Mouse (Mus musculus): ENCODE results near the gene Nlgn1.
"Not testable (repeated sequence)": the region's sequence is repeated elsewhere in the genome, so short reads cannot be mapped to it uniquely, and the experiment has no call there.

Gene Nlgn1

DNA sequence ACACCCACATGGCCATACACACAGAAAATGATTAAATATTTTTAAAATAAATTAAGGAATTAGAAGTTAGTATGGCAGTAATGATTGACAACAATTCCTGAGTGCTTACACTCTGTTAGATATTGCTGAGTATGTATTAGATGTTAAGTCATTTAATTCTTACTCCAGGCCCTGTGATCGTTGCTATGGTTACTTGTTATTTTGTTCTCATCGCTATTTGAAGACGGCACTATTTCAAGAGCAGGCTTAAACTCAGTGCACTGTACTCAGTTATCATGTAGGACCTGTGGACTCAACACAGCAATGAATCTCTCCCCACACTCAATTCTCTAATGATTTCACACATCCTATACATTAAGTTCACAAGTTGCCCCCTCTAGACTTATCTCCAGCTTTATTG is 672.0 kb downstream of the Nlgn1 start:
- no peak for DNase-seq (ENCODE audit: extremely low read depth, insufficient read length, low spot score)

DNA sequence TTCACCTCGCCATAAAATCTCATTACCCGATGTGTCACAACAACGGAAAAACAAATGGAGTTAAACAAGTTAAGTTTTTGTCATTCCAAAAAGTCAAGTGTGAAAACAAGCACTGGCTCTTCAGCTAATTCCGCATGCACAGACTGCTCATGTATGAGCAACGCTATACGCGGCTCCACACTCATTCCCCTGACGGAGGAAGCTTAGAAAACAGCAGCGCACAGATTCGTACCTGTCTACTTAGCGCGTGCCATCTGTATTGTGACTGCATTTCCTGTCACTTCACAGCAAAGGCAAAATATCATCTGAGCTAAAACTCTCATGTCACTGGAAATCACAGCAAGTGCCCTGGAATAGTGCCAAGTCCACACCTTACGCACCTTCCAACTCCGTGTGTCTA is 674.3 kb downstream of the Nlgn1 start:
- DNase-seq (ENCODE audit: extremely low read depth, insufficient read length, low spot score) = no peak

DNA sequence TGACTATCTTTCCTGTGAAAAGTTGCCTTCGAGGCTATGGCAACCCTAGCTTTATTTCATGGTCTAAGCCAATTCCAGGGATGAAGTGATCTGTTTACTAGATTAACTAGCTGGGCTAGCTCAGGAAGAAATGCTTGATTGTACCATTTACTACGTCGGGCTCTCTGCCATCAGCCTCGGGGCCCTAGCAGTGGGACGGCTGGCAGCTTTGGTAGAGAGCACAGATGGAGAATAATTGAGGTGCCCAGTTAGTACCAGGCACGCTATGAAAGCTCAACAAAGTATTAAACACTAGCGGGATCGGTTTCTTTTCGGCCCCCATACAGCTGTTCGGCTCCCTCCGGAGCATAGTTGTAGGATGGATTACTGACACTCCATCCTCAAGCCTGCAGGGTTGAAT is 675.2 kb downstream of the Nlgn1 start:
- DNase-seq (ENCODE audit: extremely low read depth, insufficient read length, low spot score) = no peak

DNA sequence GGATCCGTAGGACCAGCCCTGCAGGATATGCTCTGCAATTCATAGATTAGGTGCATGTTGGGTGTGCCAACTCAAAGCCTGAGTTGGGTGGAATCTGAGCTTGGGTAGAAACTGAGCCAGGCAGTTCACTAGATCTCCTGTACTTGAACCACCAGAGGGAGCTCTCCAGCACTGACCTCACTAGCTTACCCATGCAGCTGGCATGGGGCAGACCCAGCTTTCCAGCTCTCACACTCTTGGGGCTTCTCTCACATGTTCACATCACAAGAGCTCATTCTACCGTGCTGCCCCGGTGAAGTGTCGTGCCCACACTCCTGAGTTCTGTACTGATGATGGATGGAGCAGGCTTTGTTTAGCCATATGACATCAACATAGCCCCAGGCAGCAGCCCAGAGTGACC is 679.2 kb downstream of the Nlgn1 start:
- no peak for DNase-seq (ENCODE audit: extremely low read depth, insufficient read length, low spot score)

DNA sequence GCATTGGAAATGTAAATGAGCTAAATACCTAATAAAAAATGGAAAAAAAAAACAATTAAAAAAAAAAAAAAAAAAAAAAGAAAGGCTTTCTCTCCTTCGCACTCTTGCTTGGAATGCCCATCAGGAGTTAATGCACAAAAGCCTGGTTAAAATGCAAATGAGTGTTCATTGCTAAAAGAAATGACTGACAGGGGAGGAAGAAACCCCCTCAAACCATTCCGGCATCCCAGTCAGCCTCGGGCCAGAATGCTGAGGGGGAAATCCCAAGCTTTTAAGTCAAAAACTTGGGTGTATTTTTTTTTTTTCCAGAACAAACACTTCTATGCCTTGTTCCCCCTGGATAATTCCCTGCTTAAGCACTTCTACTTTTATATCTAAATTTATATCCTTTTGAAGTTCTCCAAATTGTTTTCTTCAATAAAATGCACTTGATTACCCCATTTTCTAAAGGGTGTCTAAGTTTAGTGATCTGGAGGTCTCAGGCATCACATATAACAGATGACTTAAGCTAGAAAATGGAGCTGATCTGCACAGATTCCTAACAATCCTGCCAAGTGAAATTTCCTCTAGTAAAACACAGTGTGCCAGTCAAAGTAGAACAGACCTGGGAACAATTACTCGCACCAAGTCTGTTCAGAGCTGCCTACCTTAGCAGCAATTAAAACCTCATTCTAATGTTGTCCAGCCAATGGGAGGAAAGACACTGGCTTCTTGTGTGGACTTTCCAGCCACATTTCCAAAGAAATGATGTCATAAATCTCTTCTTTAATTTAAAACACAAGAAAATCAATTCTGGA is 686.2 kb downstream of the Nlgn1 start:
- DNase-seq (ENCODE audit: extremely low read depth, insufficient read length, low spot score) = no peak

DNA sequence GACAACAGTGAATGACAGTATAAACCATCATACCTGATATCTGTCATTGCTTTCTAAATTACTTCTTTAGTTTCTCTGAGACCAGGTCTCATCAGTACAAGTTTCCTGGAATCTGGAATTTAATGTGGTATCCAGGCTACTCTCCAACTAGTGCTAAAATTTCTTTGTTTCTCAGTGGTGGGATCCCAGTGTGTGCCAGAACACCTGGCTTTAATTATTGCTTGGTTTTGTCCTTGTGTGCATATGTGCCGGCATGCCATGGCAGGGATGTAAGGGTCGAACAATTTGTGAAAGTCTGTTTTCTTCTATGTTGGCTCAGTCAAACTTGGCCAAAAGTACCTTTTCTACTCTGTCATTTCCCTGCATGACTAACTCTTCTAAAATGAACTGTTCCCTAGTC is 703.1 kb downstream of the Nlgn1 start:
- no peak for DNase-seq (ENCODE audit: extremely low read depth, insufficient read length, low spot score)

DNA sequence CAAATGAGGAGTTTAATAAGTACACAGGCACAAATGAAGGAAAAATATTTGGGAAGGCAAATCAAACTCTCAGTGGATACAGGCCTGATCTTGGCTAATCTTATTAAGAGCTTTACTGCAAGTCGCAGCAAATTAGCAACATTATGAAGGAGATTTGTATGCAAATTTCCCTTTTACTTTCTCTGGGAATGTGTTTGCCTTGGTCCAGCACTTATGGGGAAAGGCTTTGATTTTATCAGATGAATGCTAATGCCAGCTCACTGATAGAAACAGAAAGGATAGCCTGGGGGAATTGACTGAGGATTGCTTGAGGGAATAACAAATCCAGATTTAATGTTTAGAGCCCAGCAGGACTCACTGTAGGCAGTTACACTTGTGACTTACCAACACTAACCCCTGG is 725.7 kb downstream of the Nlgn1 start:
- DNase-seq (ENCODE audit: extremely low read depth, insufficient read length, low spot score) = no peak

DNA sequence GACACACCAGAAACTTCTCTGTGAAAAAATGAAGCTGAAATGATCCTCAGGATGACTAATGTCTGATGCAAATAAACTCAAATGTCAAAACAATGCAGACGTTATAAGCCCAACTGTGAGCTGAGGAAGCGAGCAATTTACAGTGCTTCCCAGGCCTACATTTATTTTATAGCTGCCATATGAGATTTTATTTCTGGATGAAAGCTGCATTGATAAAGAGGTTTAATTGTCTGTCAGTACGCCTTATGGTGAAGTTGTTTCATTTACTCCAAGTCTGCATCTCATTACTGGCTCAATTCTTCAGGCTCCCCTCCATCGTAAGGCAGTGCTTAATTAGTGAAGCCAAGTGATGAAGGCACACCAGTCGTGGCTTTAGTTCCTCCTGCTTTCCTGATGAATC is 734.7 kb downstream of the Nlgn1 start:
- DNase-seq (ENCODE audit: extremely low read depth, insufficient read length, low spot score) = no peak

DNA sequence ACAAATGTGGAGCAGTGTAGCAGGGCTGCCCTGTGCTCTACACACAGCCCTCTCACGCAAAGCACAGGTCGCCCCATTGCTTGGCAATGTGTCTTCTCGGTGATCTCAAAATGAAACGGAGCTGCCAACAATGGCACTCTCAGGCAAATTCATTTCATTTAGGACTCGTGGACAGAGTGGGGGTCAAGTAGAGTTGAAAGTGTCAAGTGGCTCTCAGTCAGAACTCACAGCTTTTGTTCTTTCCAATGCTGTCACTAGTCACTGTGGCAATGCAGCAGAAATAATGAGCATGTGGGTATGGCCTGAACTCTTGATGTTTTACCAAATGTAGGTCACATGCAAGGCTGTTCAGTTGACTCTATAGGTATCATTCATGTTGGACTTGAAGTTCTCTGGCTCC is 756.7 kb downstream of the Nlgn1 start:
- DNase-seq (ENCODE audit: extremely low read depth, insufficient read length, low spot score) = no peak

DNA sequence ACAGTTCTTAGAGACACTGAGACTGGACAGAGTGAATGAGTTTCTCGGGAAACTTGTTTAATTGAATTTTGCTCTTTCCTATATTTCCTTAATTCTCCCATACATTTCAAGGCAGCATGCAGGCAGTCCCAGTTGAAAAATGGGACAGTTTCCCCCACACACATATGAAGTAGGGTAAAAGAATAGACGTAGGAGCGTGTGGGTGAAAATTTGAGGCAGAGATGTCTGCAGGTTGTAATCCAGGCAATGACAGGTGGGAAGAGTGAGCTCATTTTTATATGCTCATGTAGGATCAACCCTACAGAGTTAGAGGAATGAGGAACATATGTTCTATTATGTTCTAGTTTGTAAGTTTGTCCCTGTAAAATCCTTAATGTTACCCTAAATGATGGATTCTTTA is 757.4 kb downstream of the Nlgn1 start:
- DNase-seq (ENCODE audit: extremely low read depth, insufficient read length, low spot score) = no peak

DNA sequence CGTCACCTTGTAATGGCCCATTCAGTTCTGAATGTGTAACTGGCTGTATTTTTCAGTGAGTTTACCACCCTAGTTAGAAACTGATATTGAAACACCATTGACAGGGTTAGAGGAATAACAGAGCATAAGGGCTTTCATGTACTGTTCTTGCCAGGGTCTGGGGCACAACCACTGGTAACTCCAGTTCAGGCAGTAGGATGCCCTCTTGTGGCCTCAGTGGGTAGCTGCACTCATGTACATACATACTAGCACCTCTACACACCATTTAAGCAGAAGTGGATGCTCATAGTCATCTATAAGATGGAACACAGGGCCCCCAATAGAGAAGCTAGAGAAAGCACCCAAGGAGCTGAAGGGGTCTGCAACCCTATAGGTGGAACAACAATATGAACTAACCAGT is 773.7 kb downstream of the Nlgn1 start:
- DNase-seq (ENCODE audit: extremely low read depth, insufficient read length, low spot score) = not testable (repeated sequence)

DNA sequence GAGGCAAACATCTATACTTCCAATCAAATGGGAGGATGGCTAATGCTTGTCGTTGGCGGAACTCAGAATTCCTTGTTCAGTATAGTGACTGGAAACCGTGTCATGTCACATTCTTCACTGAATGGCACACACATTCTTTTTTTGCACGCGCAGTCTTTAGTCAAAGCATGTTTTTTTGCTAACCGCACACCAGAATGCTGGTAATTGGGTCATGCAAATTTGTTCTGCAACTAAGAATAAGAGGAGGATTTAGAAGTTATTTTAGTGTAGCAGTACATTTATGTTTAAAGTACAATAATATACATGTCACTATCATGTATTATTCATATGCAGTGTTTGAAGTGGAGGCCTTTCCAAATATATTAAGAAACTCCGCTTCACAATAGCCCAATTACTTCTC is 783.2 kb downstream of the Nlgn1 start:
- not testable (repeated sequence) for DNase-seq (ENCODE audit: extremely low read depth, insufficient read length, low spot score)

DNA sequence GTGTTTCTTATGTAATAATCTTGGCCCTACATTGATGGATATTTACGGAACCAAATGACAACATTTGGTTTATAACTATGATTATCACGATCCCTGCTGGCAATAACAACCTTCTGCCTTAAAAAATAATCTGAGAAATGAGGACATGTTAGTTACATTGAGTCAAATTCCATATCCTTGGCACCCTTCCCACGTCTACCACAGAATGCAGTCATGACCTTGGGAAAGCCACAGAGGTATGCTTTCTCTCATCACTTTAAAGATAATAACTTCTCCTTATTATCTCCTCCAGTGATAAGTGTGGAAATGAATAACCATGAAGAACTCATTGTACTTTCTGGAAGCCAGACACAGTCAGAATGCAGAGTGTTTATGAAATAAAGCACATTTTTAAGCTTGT is 808.0 kb downstream of the Nlgn1 start:
- not testable (repeated sequence) for DNase-seq (ENCODE audit: extremely low read depth, insufficient read length, low spot score)

DNA sequence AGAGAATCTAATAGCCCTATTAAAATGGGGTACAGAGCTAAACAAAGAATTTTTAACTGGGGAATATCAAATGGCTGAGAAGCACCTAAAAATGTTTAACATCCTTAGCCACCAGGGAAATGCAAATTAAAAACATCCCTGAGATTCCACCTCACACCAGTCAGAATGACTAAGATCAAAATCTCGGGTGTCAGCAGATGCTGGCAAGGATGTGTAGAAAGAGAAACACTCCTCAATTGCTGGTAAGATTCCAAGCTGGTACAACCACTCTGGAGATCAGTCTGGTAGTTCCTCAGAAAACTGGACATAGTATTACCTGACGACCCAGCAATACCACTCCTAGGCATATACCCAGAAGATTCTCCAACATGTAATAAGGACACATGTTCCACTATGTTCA is 869.2 kb downstream of the Nlgn1 start:
- DNase-seq (ENCODE audit: extremely low read depth, insufficient read length, low spot score) = no peak

DNA sequence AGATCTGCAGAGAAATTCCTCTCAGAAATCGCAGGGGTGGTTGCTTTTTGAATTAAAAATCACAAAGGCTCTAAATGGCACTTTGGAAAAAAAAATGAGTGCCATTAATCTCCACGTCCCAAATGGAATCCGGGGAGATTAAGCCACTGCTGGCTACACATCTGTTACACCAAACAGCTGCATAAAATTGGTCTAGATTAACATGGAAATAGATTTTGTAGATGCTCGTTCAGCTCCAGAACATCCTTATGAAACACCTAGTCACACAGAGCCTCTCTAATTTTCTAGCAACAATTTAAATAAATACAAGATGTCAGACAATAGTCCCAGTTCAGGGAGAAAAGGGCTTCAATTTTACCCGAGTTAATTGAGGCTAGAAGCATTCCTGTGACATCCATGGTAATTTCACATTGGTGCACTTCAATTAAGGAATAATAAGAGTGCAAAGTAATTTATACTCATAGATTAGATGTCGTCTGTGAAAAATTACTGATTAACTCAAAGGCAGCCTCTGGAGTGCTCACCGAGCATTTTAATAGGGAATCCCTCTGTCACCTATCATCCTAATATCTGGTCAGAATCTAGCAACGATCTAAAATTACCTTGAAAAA is 875.9 kb downstream of the Nlgn1 start:
- DNase-seq (ENCODE audit: extremely low read depth, insufficient read length, low spot score) = no peak

DNA sequence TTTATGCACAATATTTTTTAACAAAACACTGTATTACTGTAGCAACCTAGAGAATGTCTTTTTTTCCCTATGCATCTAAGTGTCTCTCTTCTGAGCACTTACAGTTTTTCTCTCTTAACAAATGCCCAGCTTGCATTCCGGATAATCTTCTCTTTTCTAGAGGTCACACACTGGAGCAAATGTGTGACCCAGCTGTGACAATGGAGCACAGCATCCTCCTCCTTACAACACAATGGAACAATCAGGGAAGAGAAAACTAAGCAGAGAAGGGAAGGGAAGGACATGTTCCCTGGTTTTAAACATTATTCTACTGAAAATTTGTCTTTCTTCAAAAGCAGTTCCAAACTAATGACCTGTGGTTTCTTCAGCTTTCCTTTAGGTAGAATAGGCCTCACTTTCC is 879.9 kb downstream of the Nlgn1 start:
- DNase-seq (ENCODE audit: extremely low read depth, insufficient read length, low spot score) = no peak

DNA sequence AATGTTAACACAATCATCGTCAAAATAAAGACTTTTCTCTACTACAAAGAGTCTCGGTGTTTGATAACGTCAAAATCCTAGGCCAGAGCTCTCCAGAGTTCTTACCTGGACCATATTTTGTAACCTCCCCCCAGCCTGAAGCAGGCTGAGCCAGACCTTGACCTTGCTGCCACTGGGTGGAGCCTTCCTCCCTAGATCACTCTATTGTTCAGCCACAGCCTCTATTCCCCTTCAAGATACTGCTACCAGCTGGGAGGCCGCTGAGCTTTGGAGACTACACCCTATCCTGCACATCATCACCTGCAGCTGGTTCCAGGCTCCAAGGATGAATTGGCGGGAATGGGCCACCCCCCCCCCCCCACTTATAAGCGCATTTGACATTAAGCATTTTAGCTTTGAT is 881.8 kb downstream of the Nlgn1 start:
- no peak for DNase-seq (ENCODE audit: extremely low read depth, insufficient read length, low spot score)

DNA sequence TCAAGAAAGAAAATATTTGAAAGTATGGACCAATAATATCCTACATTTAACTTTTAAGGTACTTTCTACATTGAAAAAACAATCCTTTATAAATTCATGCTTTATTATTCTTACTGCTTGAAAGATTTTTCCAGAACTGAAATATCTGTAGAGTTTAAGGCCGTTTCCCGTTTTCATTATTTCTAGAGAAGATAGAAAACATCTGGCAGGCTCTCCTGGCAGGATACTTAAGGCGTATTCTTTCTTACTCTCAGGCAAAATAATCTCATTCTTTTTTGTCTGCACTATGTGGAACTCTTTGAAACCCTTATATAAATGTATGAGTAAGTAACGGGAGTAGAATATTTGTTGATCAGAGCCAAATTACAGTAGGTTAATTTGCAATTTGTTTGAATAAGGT is 882.9 kb downstream of the Nlgn1 start:
- no peak for DNase-seq (ENCODE audit: extremely low read depth, insufficient read length, low spot score)

DNA sequence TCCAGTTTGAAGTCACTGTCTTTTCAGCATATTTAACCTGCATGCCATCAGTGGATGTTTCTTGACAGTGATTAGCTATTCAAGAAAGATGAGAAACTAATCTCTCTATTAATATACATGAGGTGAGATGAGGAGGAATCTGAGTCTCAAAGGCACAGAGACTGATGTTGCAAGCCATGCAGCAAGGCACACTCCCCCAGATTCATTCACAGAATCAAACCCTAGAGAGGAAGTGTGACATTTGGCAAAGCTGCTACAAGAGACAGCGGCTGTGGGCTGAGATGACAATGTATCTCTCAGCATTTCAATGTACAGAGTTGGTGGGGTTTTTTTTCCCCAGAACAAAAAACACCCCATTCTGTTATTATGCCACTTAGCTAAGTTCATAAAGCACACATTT is 885.1 kb downstream of the Nlgn1 start:
- no peak for DNase-seq (ENCODE audit: extremely low read depth, insufficient read length, low spot score)

DNA sequence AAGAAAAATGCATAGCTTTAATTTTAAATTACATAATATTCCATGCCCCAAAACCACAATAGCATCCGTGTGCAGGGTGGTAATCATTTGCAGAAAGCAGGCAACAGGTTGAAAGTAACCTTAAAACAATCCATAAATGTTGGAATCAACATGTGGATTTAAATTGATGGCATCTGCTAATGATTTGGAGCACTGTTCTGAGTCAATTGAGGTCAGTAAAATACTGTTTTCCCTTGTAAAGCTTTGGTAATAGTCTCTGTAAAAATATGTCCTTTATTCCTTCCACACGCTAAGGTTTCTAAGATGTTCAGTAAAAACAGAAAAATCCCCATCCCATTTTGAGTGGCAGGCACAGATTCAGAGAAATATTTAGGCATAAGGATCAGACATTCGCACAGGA is 888.6 kb downstream of the Nlgn1 start:
- no peak for DNase-seq (ENCODE audit: extremely low read depth, insufficient read length, low spot score)

DNA sequence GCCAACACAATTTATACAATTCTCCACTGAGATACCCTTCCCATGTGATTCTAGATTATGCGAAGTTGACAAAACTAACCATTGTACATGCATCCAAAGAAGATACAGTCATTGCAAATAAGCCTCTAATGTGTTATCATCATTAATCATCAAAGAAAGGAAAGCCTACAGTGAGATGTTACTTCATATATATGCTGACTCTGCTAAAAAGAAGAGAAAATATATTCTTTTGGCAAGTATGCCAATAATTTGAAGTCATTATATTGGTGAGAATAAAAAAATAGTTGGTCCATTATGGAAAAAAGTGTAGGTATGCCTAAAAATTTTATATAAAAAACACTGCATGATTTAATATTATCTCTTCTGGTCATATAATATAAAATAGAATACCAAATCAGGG is 889.6 kb downstream of the Nlgn1 start:
- no peak for DNase-seq (ENCODE audit: extremely low read depth, insufficient read length, low spot score)

DNA sequence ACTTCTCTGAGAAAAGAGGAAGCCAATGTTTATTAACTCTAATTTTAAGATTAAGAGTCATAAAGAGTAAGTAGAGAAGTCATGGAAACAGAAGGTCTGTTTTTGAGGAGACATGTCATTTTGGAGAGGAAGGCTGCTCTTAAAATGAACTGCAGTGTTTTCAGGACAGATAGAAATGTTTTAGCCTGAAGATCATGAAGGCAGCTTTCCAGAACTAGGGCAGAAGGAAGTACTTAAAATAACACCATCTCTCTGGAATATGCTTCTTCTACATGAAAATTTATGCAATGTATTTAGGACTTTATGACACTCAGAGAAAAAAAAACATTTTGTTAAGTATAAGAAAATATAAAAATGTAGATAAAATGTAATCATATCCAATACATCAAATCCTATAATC is 905.3 kb downstream of the Nlgn1 start:
- DNase-seq (ENCODE audit: extremely low read depth, insufficient read length, low spot score) = no peak

DNA sequence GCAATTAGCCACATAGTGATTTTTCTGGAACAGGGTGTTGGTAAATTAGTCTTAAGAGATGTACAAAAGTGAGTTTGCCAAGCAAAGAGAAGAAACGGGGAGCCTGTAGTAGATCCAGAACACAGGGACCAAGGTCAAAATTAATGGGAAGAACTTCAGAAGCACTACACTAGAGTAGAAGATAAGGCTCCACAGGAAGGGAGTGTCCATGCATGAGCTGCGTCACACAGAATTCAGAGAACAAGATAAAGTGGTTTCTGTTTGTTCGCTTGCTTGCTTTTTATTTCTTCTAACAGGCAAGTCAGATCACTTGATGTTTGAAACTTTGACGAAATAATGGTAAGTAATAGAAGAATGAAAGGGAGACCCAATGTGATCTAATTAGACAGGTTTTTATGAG is 920.3 kb downstream of the Nlgn1 start:
- no peak for DNase-seq (ENCODE audit: extremely low read depth, insufficient read length, low spot score)
